Mouse (Mus musculus) heart, embryonic 12.5 days (tissue): ENCODE results near the gene Clec12b. TPM values are rescaled to one million over a fixed set of nuclear protein-coding genes. Genes with fewer than 3 reads are reported as not detected.
A peak's percentile ranks its signal among the peaks of the same experiment; 100 is the strongest.

Experiments
- ATAC-seq: fragments of 200-750 bp; cut with Nextera tagmentation; 2 replicates; pipeline ENCODE4 v1.8.0; 2017; ENCODE audit warnings: moderate TSS enrichment, moderate library complexity; ENCODE audit not compliant: insufficient number of reproducible peaks, low FRiP score
- H3K27ac ChIP-seq: fragments of 300-500 bp; sonication (generic); 2 replicates; pipeline ENCODE4 v1.5.1; 2016; ENCODE audit warnings: mild to moderate bottlenecking, moderate library complexity; ENCODE audit not compliant: poor library complexity, severe bottlenecking
- H3K27me3 ChIP-seq: fragments of 300-500 bp; sonication (generic); replicated peaks from 2 replicates; pipeline ENCODE4 v1.6.1; 2016; ENCODE audit warnings: mild to moderate bottlenecking, moderate library complexity
- H3K36me3 ChIP-seq: fragments of 300-500 bp; sonication (generic); 2 replicates; pipeline ENCODE4 v1.6.1; 2016; ENCODE audit warnings: mild to moderate bottlenecking, moderate library complexity
- H3K4me1 ChIP-seq: fragments of 300-500 bp; sonication (generic); replicated peaks from 2 replicates; pipeline ENCODE4 v1.6.1; 2016; ENCODE audit warnings: mild to moderate bottlenecking
- H3K4me2 ChIP-seq: fragments of 300-500 bp; sonication (generic); 2 replicates; pipeline ENCODE4 v1.6.1; 2016; ENCODE audit warnings: mild to moderate bottlenecking, moderate library complexity
- H3K4me3 ChIP-seq: fragments of 300-500 bp; sonication (generic); 2 replicates; pipeline ENCODE4 v1.5.1; 2016; ENCODE audit warnings: mild to moderate bottlenecking
- H3K9ac ChIP-seq: fragments of 300-500 bp; sonication (generic); 2 replicates; pipeline ENCODE4 v1.6.1; 2016; ENCODE audit warnings: mild to moderate bottlenecking, moderate library complexity
- H3K9me3 ChIP-seq: fragments of 300-500 bp; sonication (generic); replicated peaks from 2 replicates; pipeline ENCODE4 v1.6.1; 2016; ENCODE audit warnings: mild to moderate bottlenecking, moderate library complexity
- WGBS: fragments of 180-500 bp; shearing (Covaris S2); methylation state at CpG from one replicate; pipeline ENCODE4 v1.1.7; 2016; 5-methylcytosine and 5-hydroxymethylcytosine counted together
- polyA plus RNA-seq: library from polyadenylated mRNA; unstranded; fragments of >200 nt; fragmentation: Nextera tagmentation; extraction: Ambion mirVana; gene quantifications from 2 replicates; pipeline ENCODE4 v1.2.1, GENCODE M21; 2016

The Clec12b gene
- polyA plus RNA-seq, 1 experiment from 2014 or later = 0.64 TPM

GRCm38 (mm10) chr6:129405999-129406398, 20.3 kb upstream of the Clec12b start:
- no peak overlapping the region for H3K27ac ChIP-seq
- no peak for ATAC-seq
- no peak overlapping the region for H3K9ac ChIP-seq
- no peaks in the 10 kb centered on the region for H3K4me1 ChIP-seq
- no peak overlapping the region for H3K4me3 ChIP-seq
- no peak overlapping the region for H3K4me2 ChIP-seq
- H3K9me3 ChIP-seq = no peaks in the 10 kb centered on the region
- no peaks in the 10 kb centered on the region for H3K36me3 ChIP-seq
- H3K27me3 ChIP-seq = no peaks in the 10 kb centered on the region

DNA sequence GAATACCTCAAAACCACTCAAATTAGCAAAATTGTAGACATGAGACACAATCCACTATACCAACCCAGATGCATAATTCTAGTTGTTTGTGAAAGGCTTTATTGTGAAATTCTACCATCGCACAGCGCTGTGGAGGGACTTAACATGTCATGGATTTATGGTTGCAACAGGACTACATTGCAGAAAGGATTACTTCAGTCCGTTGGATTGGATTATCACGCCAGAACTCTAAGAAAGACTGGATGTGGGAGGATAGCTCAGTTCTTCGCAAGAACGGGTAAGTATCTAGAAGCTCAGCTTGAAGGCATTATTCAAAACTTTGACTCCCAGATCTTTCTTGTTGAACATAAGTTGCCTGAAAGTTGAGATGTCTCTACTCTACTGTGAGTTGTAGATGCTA, 17.7 kb upstream of the Clec12b start:
- Histone ChIP-seq H3K9me3 (no peaks in the 10 kb centered on the region), H3K4me1 (peaks cover 4% of the 10 kb centered on the region; the same call in 1 of the 2 replicates), H3K9ac (no peak overlapping the region), H3K4me3 (no peak overlapping the region), H3K27ac (no peak overlapping the region), H3K4me2 (no peak overlapping the region), H3K36me3 (no peaks in the 10 kb centered on the region), H3K27me3 (no peaks in the 10 kb centered on the region)
- ATAC-seq = no peak
- 82% methylated on average over 6 of the region's 6 CpGs for WGBS

- no peaks in the 10 kb centered on the region for H3K9me3 ChIP-seq
- WGBS = 87% methylated on average over 2 of the region's 2 CpGs
- no peak overlapping the region for H3K27ac ChIP-seq
- no peak overlapping the region for H3K4me2 ChIP-seq
- H3K36me3 ChIP-seq = no peaks in the 10 kb centered on the region
- H3K4me1 ChIP-seq = peaks cover 4% of the 10 kb centered on the region; the same call in 1 of the 2 replicates
- no peak overlapping the region for H3K9ac ChIP-seq
- H3K4me3 ChIP-seq = no peak overlapping the region
- no peak for ATAC-seq
- H3K27me3 ChIP-seq = no peaks in the 10 kb centered on the region
Observed at GRCm38 (mm10) chr6:129402404-129402803, 16.7 kb upstream of the Clec12b start.

- Histone ChIP-seq H3K4me1 (peaks cover 4% of the 10 kb centered on the region; the same call in 1 of the 2 replicates), H3K27me3 (no peaks in the 10 kb centered on the region), H3K9ac (no peak overlapping the region), H3K9me3 (no peaks in the 10 kb centered on the region), H3K4me2 (no peak overlapping the region), H3K27ac (no peak overlapping the region), H3K36me3 (no peaks in the 10 kb centered on the region), H3K4me3 (no peak overlapping the region)
- peak; percentile 66; the same call in 1 of the 2 replicates for ATAC-seq
- 37% methylated on average over 6 of the region's 6 CpGs for WGBS
Observed at GRCm38 (mm10) chr6:129399945-129400344, 14.3 kb upstream of the Clec12b start.

DNA sequence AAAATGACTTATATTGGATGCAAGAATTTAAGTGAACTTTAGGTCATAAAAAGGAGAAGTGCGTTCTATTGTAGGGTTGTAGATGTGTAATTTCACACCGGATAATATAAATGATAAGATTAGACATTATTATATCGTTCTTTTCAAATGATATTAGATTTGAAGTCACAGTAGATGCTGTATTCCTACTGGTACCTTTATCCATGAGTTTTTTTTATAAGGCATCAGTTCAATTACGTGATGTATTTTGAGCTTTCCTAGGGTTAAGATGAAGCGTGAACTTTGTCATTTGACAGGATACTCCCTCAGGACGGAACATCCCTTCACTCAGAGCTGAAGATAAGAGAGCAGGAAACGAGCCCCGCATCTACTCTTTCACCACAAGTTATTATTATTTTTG, 11.3 kb upstream of the Clec12b start, which contains the start of gene Clec1b:
Gene Clec1b (plus strand): TSS at position 301 of the 400 bp plus-strand sequence.
- Histone ChIP-seq H3K27ac (no peak within 1 kb of the TSS), H3K27me3 (no peaks in the 10 kb centered on the region), H3K36me3 (no peaks in the 10 kb centered on the region), H3K4me3 (no peak within 1 kb of the TSS), H3K4me2 (no peak within 1 kb of the TSS), H3K9me3 (no peaks in the 10 kb centered on the region), H3K4me1 (peaks cover 4% of the 10 kb centered on the region; the same call in 1 of the 2 replicates), H3K9ac (no peak within 1 kb of the TSS)
- ATAC-seq = no peak
- WGBS = 72% methylated on average over 8 of the region's 8 CpGs

DNA sequence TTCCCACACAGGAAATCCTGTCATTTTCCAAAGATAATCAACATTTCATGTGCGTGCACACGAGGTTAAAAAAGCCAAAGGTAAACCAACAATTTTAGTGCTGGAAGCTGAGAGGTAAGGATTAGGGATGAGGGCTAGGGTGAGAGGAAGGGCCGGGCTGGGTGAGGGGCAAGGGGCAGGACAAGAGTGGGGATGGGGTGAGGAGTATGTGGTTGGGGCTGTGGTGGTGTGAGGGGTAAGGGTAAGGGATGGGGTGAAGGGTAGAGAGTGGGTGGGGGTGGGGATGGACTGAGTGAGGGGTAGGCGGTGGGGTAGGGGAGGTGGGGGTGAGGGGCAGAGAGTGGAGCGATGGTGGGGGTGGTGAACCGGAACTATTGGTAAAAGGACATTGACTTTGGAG, 8.1 kb upstream of the Clec12b start:
- no peak overlapping the region for H3K4me2 ChIP-seq
- H3K27ac ChIP-seq = no peak overlapping the region
- H3K27me3 ChIP-seq = no peaks in the 10 kb centered on the region
- H3K4me1 ChIP-seq = no peaks in the 10 kb centered on the region
- no peak overlapping the region for H3K9ac ChIP-seq
- 72% methylated on average over 6 of the region's 6 CpGs for WGBS
- H3K9me3 ChIP-seq = no peaks in the 10 kb centered on the region
- H3K4me3 ChIP-seq = no peak overlapping the region
- H3K36me3 ChIP-seq = no peaks in the 10 kb centered on the region
- no peak for ATAC-seq

- no peaks in the 10 kb centered on the region for H3K9me3 ChIP-seq
- no peak overlapping the region for H3K4me2 ChIP-seq
- no peaks in the 10 kb centered on the region for H3K36me3 ChIP-seq
- H3K4me1 ChIP-seq = no peaks in the 10 kb centered on the region
- ATAC-seq = no peak
- WGBS = 22% methylated on average over 2 of the region's 2 CpGs
- H3K27ac ChIP-seq = no peak overlapping the region
- H3K4me3 ChIP-seq = no peak overlapping the region
- no peaks in the 10 kb centered on the region for H3K27me3 ChIP-seq
- no peak overlapping the region for H3K9ac ChIP-seq
Observed at GRCm38 (mm10) chr6:129393087-129393720, 7.5 kb upstream of the Clec12b start.

DNA sequence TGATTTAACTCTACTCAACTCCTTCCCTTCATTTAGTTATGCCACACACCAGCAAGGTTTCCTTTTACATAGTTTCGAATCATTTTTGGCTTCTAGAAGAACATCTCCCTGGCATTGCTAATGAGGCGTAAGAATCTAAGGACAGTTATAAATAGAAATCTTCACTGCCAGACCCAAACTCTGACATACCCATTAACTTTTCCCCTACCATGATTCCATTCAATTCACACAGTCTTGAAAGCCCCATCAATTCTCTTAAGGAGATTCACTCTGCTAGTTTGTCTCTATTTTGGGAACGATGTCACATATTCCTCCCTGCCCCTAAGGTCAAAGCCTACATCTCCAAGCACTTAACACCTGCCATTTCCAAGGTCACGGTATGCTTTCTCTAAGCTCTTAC, 674 bp downstream of the Clec12b start:
- Histone ChIP-seq H3K9me3 (no peaks in the 10 kb centered on the region), H3K27me3 (no peaks in the 10 kb centered on the region), H3K4me2 (no peak overlapping the region), H3K9ac (no peak overlapping the region), H3K27ac (no peak overlapping the region), H3K36me3 (no peaks in the 10 kb centered on the region), H3K4me1 (0 out of 2 replicates have a peak, but pooled peaks cover 2% of the 10 kb centered on the region), H3K4me3 (no peak overlapping the region)
- 66% methylated on average over 4 of the region's 4 CpGs for WGBS
- no peak for ATAC-seq

GRCm38 (mm10) chr6:129383466-129383865, 2.2 kb downstream of the Clec12b start:
- ATAC-seq = no peak
- H3K9ac ChIP-seq = no peak overlapping the region
- no peaks in the 10 kb centered on the region for H3K36me3 ChIP-seq
- 74% methylated on average over 3 of the region's 3 CpGs for WGBS
- no peaks in the 10 kb centered on the region for H3K9me3 ChIP-seq
- H3K27ac ChIP-seq = no peak overlapping the region
- no peak overlapping the region for H3K4me2 ChIP-seq
- no peaks in the 10 kb centered on the region for H3K27me3 ChIP-seq
- no peak overlapping the region for H3K4me3 ChIP-seq
- H3K4me1 ChIP-seq = 0 out of 2 replicates have a peak, but pooled peaks cover 2% of the 10 kb centered on the region

DNA sequence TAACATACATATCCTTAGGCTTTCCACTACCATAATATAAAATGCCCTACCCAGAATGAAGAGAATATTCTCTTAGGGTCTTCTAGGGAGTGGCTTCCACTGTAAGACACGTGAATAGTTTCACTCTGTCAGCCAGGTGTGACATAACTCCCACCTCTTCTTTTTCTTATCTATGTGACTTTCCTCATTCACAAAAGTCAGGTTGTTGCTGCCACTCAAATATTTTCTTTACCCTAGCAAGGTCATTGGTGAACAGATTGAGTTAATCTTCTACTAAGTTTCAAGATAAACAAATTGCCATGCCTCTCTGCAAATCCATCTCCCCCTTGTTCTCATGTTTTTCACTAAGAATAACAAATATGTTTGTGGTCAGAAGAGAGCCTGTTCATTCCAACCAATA, 3.9 kb downstream of the Clec12b start:
- no peak overlapping the region for H3K9ac ChIP-seq
- no peak overlapping the region for H3K27ac ChIP-seq
- 0 out of 2 replicates have a peak, but pooled peaks cover 2% of the 10 kb centered on the region for H3K4me1 ChIP-seq
- no peaks in the 10 kb centered on the region for H3K36me3 ChIP-seq
- no peaks in the 10 kb centered on the region for H3K27me3 ChIP-seq
- H3K9me3 ChIP-seq = no peaks in the 10 kb centered on the region
- no peak for ATAC-seq
- H3K4me2 ChIP-seq = no peak overlapping the region
- 54% methylated on average over 1 of the region's 1 CpGs for WGBS
- H3K4me3 ChIP-seq = no peak overlapping the region

- 64% methylated on average over 4 of the region's 4 CpGs for WGBS
- ATAC-seq = no peak
- H3K4me1 ChIP-seq = 0 out of 2 replicates have a peak, but pooled peaks cover 2% of the 10 kb centered on the region
Observed at GRCm38 (mm10) chr6:129380454-129380853, 5.2 kb downstream of the Clec12b start.

More at GRCm38 (mm10) chr6:129380454-129380853, 5.2 kb downstream of the Clec12b start:
- peaks cover 5% of the 10 kb centered on the region; the same call in 1 of the 2 replicates for H3K9me3 ChIP-seq
- H3K9ac ChIP-seq = no peak overlapping the region
- no peaks in the 10 kb centered on the region for H3K27me3 ChIP-seq
- no peaks in the 10 kb centered on the region for H3K36me3 ChIP-seq
- no peak overlapping the region for H3K4me2 ChIP-seq
- no peak overlapping the region for H3K27ac ChIP-seq
- H3K4me3 ChIP-seq = no peak overlapping the region
